Mouse (Mus musculus): ENCODE measurements at regions not wholly inside any gene's neighbourhood (a gene's known extent, or its start where the extent isn't known, plus 50 kb on each side); places are given as distances from the start of the nearest gene placed in this dataset.

DNA sequence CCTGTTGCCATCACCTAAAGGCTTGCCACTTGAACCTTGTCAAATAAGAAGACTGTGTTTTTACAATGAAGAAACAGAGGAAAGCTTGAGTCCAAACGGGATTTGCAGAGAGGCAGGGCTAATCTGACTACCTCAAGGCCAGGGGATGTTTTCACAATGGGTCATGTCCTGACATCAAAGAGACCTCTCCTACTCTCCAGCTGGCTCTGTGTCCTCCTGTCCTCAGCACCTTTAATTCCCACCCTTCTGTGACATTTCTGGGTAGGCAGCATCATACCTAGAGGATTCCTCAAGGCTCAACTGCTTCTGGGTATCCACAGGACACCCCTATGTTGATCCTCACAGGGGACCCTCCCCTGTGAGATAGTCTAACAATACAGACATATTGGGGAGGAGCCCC lies 97.7 kb downstream of the E030025P04Rik start:
- Histone ChIP-seq H3K27ac (ENCODE audit: low read length) (no peak overlapping the region), H3K27me3 (ENCODE audit: control insufficient read depth, insufficient read depth, low read depth, low read length) (no peaks in the 10 kb centered on the region), H3K36me3 (ENCODE audit: control insufficient read depth, insufficient read depth, low read length) (no peaks in the 10 kb centered on the region), H3K4me2 (ENCODE audit: low read depth, low read length) (no peak overlapping the region), H3K9ac (ENCODE audit: low read length) (no peak overlapping the region), H3K4me3 (ENCODE audit: low read length) (no peak overlapping the region), H3K4me1 (replicated peaks; ENCODE audit: control insufficient read depth, insufficient read depth, low read length) (peaks cover 9% of the 10 kb centered on the region), H3K9me3 (ENCODE audit: control insufficient read depth, low read length) (no peaks in the 10 kb centered on the region)
- 0% methylated on average over 1 of the region's 1 CpGs for WGBS
- no peak for ATAC-seq (ENCODE audit: low read depth)

DNA sequence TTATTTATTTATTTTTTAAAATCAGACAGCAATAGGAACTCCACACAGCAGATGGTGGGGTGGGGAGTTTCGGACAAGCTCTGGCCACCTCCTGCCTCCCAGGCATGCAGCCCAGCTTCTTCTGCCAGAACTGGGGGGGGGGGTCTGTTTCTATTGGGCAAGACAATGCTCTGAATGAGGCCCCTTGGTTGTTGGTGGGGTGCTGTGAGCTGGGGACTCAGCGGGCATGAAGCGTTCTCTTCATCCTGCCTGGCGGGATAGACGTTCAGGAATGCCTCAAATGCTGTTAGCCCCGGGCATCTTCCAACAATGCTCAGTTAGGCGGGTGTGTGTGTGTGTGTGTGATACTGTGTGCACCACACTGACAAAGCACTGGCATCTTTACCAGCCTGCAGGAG lies 103.7 kb downstream of the E030025P04Rik start:
- peaks cover 11% of the 10 kb centered on the region for H3K4me1 ChIP-seq (replicated peaks; ENCODE audit: control insufficient read depth, insufficient read depth, low read length)
- H3K9me3 ChIP-seq (ENCODE audit: control insufficient read depth, low read length), result no peaks in the 10 kb centered on the region
- ATAC-seq (ENCODE audit: low read depth), result peak; percentile 88
- WGBS, result 61% methylated on average over 7 of the region's 7 CpGs
- H3K36me3 ChIP-seq (ENCODE audit: control insufficient read depth, insufficient read depth, low read length), result no peaks in the 10 kb centered on the region
- no peak overlapping the region for H3K9ac ChIP-seq (ENCODE audit: low read length)
- no peak overlapping the region for H3K4me2 ChIP-seq (ENCODE audit: low read depth, low read length)
- no peaks in the 10 kb centered on the region for H3K27me3 ChIP-seq (ENCODE audit: control insufficient read depth, insufficient read depth, low read depth, low read length)
- H3K27ac ChIP-seq (ENCODE audit: low read length), result peak overlapping the region; percentile 58
- no peak overlapping the region for H3K4me3 ChIP-seq (ENCODE audit: low read length)

DNA sequence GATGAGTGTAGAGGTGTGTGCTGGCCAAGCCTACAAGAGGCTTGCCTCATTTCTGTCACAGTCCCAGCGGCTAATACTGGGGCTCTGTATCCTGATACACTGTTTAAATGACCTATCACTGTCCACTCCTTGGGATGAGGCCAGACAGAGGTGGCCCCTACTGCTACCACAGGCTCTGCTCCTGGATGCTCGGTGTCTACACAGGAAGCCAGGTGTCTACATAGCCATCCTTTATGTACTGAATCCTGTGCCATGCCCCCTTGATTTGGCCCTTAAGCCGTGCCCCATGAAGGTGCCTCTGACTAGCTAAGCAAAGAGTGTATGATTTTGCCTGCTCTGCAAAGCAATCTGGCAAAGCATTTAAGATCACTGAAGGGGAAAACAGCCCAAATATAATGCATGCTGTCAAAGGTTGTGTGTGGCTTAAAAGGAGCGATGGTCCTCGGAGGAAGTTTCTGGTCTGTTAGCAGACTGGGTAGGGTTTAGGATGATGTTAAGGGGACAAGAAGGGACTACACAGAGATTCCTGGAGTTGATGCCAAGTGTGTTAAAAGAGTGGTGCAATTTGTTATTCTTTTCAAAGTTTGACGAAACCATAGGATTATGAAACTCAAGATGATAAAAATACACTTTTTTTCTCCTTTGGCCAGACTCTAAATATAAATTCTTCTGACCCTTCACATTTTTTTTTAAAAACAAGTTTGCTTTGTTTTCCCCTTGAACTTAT lies 104.2 kb downstream of the E030025P04Rik start:
- peak; percentile 72 for ATAC-seq (ENCODE audit: low read depth)
- no peak overlapping the region for H3K9ac ChIP-seq (ENCODE audit: low read length)
- H3K4me1 ChIP-seq (replicated peaks; ENCODE audit: control insufficient read depth, insufficient read depth, low read length), result peaks cover 11% of the 10 kb centered on the region
- no peaks in the 10 kb centered on the region for H3K9me3 ChIP-seq (ENCODE audit: control insufficient read depth, low read length)
- H3K36me3 ChIP-seq (ENCODE audit: control insufficient read depth, insufficient read depth, low read length), result no peaks in the 10 kb centered on the region
- H3K4me2 ChIP-seq (ENCODE audit: low read depth, low read length), result no peak overlapping the region
- 63% methylated on average over 6 of the region's 6 CpGs for WGBS
- no peak overlapping the region for H3K4me3 ChIP-seq (ENCODE audit: low read length)
- H3K27me3 ChIP-seq (ENCODE audit: control insufficient read depth, insufficient read depth, low read depth, low read length), result no peaks in the 10 kb centered on the region
- peak overlapping the region; percentile 65 for H3K27ac ChIP-seq (ENCODE audit: low read length)

DNA sequence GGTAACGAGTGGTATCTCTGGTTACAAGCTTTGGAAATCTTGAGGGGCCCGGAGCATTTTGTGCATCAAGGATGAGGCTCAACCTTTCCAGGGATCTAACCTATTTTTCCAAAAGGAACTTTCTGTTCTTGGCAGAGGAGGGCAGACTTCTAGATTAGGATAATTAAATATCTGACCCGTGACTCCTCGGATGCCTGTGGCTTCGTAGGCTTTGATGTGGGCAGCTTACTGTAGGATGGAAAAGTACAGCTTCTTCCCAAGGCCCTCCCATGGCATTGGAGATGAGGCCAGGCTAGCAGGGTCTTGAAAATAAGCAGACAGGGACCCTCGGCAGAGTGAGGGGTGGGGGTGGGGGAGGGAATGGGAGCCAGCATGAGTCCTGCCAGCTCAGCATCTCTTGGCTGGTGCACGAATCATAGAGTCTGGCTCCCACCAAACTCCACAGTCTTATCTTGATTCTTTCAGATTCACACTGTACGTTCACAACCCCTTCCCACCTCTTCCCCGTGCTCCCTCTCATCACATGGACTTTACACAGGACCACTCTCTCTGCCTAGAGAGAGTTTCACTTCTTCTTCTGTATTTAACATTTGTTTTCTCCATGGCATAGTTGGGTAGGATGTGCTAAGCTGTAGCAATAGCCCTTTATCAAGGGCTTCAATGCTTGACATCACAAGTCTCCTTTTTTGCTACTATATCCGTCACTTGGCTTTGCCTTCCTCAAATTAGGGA lies 104.9 kb downstream of the E030025P04Rik start:
- no peaks in the 10 kb centered on the region for H3K27me3 ChIP-seq (ENCODE audit: control insufficient read depth, insufficient read depth, low read depth, low read length)
- no peaks in the 10 kb centered on the region for H3K36me3 ChIP-seq (ENCODE audit: control insufficient read depth, insufficient read depth, low read length)
- no peak for ATAC-seq (ENCODE audit: low read depth)
- no peak overlapping the region for H3K9ac ChIP-seq (ENCODE audit: low read length)
- no peak overlapping the region for H3K4me2 ChIP-seq (ENCODE audit: low read depth, low read length)
- WGBS, result 62% methylated on average over 10 of the region's 10 CpGs
- peaks cover 11% of the 10 kb centered on the region for H3K4me1 ChIP-seq (replicated peaks; ENCODE audit: control insufficient read depth, insufficient read depth, low read length)
- H3K9me3 ChIP-seq (ENCODE audit: control insufficient read depth, low read length), result no peaks in the 10 kb centered on the region
- H3K4me3 ChIP-seq (ENCODE audit: low read length), result no peak overlapping the region
- peak overlapping the region; percentile 65 for H3K27ac ChIP-seq (ENCODE audit: low read length)

DNA sequence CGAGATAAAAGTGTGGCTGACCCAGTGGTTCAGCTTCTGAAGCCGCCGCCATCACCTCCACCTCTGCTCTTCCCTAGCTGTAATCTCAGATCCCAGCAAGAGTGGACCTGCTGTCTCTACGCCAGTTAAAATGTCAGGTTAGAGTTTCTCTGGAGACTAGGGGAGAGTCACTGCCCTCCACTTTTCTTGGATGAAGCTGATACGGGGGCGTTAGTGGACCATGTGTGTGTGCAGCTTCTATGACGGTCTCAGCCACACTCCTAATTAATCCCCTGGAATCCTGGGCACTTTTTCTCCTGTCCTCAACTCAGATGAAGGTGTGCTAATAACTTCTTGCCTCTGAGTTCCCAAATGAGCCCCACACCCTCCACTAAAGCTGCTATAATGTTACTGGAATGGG lies 106.0 kb downstream of the E030025P04Rik start:
- Histone ChIP-seq H3K4me2 (ENCODE audit: low read depth, low read length) (no peak overlapping the region), H3K27me3 (ENCODE audit: control insufficient read depth, insufficient read depth, low read depth, low read length) (no peaks in the 10 kb centered on the region), H3K9ac (ENCODE audit: low read length) (no peak overlapping the region), H3K36me3 (ENCODE audit: control insufficient read depth, insufficient read depth, low read length) (no peaks in the 10 kb centered on the region), H3K27ac (ENCODE audit: low read length) (no peak overlapping the region), H3K9me3 (ENCODE audit: control insufficient read depth, low read length) (no peaks in the 10 kb centered on the region), H3K4me3 (ENCODE audit: low read length) (no peak overlapping the region), H3K4me1 (replicated peaks; ENCODE audit: control insufficient read depth, insufficient read depth, low read length) (peaks cover 19% of the 10 kb centered on the region)
- 82% methylated on average over 7 of the region's 7 CpGs for WGBS
- ATAC-seq (ENCODE audit: low read depth), result no peak

DNA sequence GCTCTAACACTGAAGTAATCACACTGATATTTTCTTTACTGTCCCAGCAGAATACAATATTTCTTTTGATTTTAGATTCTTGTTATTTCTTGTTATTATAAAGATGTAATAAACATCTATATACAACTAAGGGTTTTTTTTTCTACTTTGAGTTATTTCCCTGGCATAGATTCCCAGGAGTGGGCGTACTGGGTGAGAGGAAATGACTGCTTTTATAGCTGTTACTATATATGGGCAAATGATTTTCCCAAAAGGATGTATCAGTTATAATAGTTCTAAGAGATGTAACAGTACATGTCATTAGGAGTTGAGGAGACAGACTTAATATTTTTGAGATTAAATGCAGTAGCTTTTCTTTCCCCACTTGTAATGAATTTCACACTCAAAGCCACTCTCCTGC lies 109.6 kb downstream of the E030025P04Rik start:
- Histone ChIP-seq H3K27me3 (ENCODE audit: control insufficient read depth, insufficient read depth, low read depth, low read length) (no peaks in the 10 kb centered on the region), H3K27ac (ENCODE audit: low read length) (peak overlapping the region; percentile 57; the same call in 1 of the 2 replicates), H3K36me3 (ENCODE audit: control insufficient read depth, insufficient read depth, low read length) (no peaks in the 10 kb centered on the region), H3K9me3 (ENCODE audit: control insufficient read depth, low read length) (no peaks in the 10 kb centered on the region), H3K4me3 (ENCODE audit: low read length) (no peak overlapping the region), H3K9ac (ENCODE audit: low read length) (no peak overlapping the region), H3K4me2 (ENCODE audit: low read depth, low read length) (no peak overlapping the region), H3K4me1 (replicated peaks; ENCODE audit: control insufficient read depth, insufficient read depth, low read length) (peaks cover 16% of the 10 kb centered on the region)
- WGBS, result 43% methylated on average over 1 of the region's 1 CpGs
- no peak for ATAC-seq (ENCODE audit: low read depth)

DNA sequence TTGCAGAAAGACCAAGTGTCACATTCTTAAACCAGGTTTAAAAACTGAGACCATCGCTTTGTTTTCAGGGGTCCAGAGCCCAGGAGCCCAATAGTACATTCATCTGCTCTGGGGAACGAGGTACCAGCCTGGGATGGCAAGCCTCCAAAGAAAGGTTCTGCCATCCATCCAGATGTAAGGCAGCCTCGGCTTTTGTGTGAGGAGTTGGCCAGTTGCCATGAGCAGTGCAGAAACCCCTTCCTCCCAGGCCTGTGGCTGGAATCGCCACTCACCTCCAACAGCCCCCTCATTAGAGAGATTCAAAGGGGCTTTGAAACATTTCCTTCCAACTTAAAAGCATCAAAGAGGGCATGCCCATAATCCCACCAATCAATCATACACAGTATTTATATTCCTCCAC lies 110.1 kb downstream of the E030025P04Rik start:
- 36% methylated on average over 4 of the region's 4 CpGs for WGBS
- H3K27me3 ChIP-seq (ENCODE audit: control insufficient read depth, insufficient read depth, low read depth, low read length), result no peaks in the 10 kb centered on the region

DNA sequence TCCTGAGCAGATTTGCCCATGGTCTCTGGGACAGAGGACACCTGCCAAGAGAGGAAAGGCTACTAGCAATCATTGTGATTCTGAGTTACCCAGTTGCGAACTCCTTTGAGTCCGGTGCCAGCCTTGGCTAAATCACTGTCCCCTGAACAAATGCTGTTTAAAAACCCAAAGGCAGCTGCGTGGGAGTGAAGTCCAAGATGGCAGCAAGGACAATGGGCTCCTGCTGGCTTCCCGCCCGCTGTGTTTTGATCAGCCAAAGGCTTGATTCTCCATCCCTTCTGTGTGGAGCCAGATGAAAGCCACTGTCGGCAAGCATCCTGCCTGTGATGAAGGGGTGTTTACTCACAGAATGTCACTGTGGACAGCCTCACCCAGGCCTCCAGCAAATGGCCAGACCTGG lies 111.4 kb downstream of the E030025P04Rik start:
- H3K9ac ChIP-seq (ENCODE audit: low read length), result no peak overlapping the region
- H3K9me3 ChIP-seq (ENCODE audit: control insufficient read depth, low read length), result no peaks in the 10 kb centered on the region
- ATAC-seq (ENCODE audit: low read depth), result peak; percentile 73
- H3K4me1 ChIP-seq (replicated peaks; ENCODE audit: control insufficient read depth, insufficient read depth, low read length), result peaks cover 12% of the 10 kb centered on the region
- no peaks in the 10 kb centered on the region for H3K27me3 ChIP-seq (ENCODE audit: control insufficient read depth, insufficient read depth, low read depth, low read length)
- H3K36me3 ChIP-seq (ENCODE audit: control insufficient read depth, insufficient read depth, low read length), result no peaks in the 10 kb centered on the region
- H3K27ac ChIP-seq (ENCODE audit: low read length), result peak overlapping the region; percentile 59
- 52% methylated on average over 6 of the region's 6 CpGs for WGBS
- no peak overlapping the region for H3K4me3 ChIP-seq (ENCODE audit: low read length)
- no peak overlapping the region for H3K4me2 ChIP-seq (ENCODE audit: low read depth, low read length)

More for the DNA sequence above, 110.1 kb downstream of the E030025P04Rik start:
- no peak for ATAC-seq (ENCODE audit: low read depth)
- Histone ChIP-seq H3K27ac (ENCODE audit: low read length) (0 out of 2 replicates have a peak overlapping the region, but pooled peaks have one; percentile 47), H3K4me3 (ENCODE audit: low read length) (no peak overlapping the region), H3K9me3 (ENCODE audit: control insufficient read depth, low read length) (no peaks in the 10 kb centered on the region), H3K36me3 (ENCODE audit: control insufficient read depth, insufficient read depth, low read length) (no peaks in the 10 kb centered on the region), H3K9ac (ENCODE audit: low read length) (no peak overlapping the region), H3K4me2 (ENCODE audit: low read depth, low read length) (no peak overlapping the region), H3K4me1 (replicated peaks; ENCODE audit: control insufficient read depth, insufficient read depth, low read length) (peaks cover 12% of the 10 kb centered on the region)

DNA sequence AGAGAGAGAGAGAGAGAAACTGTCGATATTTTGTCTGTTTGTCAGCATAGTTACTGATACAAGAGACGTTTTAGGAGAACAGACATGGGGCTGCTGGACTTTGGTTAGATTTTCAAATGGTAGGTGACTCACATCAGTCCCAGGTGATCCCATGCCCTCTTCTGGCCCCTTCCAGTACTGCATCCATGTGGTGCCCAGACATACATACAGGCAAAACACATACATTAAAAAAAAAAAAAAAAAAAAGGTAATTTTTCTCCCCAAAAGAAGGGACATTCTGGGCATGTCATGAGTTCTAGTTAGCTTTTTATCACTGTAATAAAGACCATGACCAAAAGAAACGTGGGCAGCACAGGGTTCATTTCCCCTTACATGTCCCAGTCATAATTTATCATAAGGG lies 110.3 kb downstream of the Axin2 start:
- no peak overlapping the region for H3K9ac ChIP-seq (ENCODE audit: low read length)
- H3K4me1 ChIP-seq (replicated peaks; ENCODE audit: control insufficient read depth, insufficient read depth, low read length), result peaks cover 12% of the 10 kb centered on the region
- 26% methylated on average over 3 of the region's 3 CpGs for WGBS
- no peak; the same call in 1 of the 2 replicates for ATAC-seq (ENCODE audit: low read depth)
- no peaks in the 10 kb centered on the region for H3K27me3 ChIP-seq (ENCODE audit: control insufficient read depth, insufficient read depth, low read depth, low read length)
- H3K27ac ChIP-seq (ENCODE audit: low read length), result peak overlapping the region; percentile 38; the same call in 1 of the 2 replicates
- no peak overlapping the region for H3K4me3 ChIP-seq (ENCODE audit: low read length)
- no peaks in the 10 kb centered on the region for H3K36me3 ChIP-seq (ENCODE audit: control insufficient read depth, insufficient read depth, low read length)
- no peak overlapping the region for H3K4me2 ChIP-seq (ENCODE audit: low read depth, low read length)
- no peaks in the 10 kb centered on the region for H3K9me3 ChIP-seq (ENCODE audit: control insufficient read depth, low read length)

Measured in lung, embryonic 16.5 days (tissue).